Mouse (Mus musculus): ENCODE measurements around the gene Atp5s. TPM values are rescaled to one million over a fixed set of nuclear protein-coding genes. Genes with fewer than 3 reads are reported as not detected.

Gene Atp5s
- polyA plus RNA-seq, 1 experiment, result 14.2 TPM

GRCm38 (mm10) chr12:69767476-69768258 lies 42.9 kb downstream of the Atp5s start:
- DNase-seq, result no peak
- Histone ChIP-seq H3K4me3 (replicated peaks; ENCODE audit: extremely low read depth, low read depth, low read length) (no peak overlapping the region), H3K4me1 (ENCODE audit: control insufficient read depth, insufficient read depth, low read length) (no peaks in the 10 kb centered on the region)
- 66% methylated on average over 9 of the region's 9 CpGs for WGBS
- TF ChIP-seq CTCF (IDR thresholded peaks at IDR 0.05; ENCODE audit: insufficient read depth, low read length) (no peak), POLR2A (IDR thresholded peaks at IDR 0.05; ENCODE audit: borderline replicate concordance, extremely low read depth, low read depth, low read length) (no peak)

GRCm38 (mm10) chr12:69768841-69769240 lies 44.1 kb downstream of the Atp5s start:
- TF ChIP-seq POLR2A (IDR thresholded peaks at IDR 0.05; ENCODE audit: borderline replicate concordance, extremely low read depth, low read depth, low read length), result no peak
- no peak for TF ChIP-seq CTCF (IDR thresholded peaks at IDR 0.05; ENCODE audit: insufficient read depth, low read length)
- H3K4me3 ChIP-seq (replicated peaks; ENCODE audit: extremely low read depth, low read depth, low read length), result no peak overlapping the region
- H3K4me1 ChIP-seq (ENCODE audit: control insufficient read depth, insufficient read depth, low read length), result no peaks in the 10 kb centered on the region
- WGBS, result 68% methylated on average over 2 of the region's 2 CpGs
- DNase-seq, result no peak

- TF ChIP-seq POLR2A (IDR thresholded peaks at IDR 0.05; ENCODE audit: borderline replicate concordance, extremely low read depth, low read depth, low read length), result no peak
- no peak for TF ChIP-seq CTCF (IDR thresholded peaks at IDR 0.05; ENCODE audit: insufficient read depth, low read length)
- no peak for DNase-seq
- H3K4me1 ChIP-seq (ENCODE audit: control insufficient read depth, insufficient read depth, low read length), result no peaks in the 10 kb centered on the region
- no peak overlapping the region for H3K4me3 ChIP-seq (replicated peaks; ENCODE audit: extremely low read depth, low read depth, low read length)
- 52% methylated on average over 11 of the region's 11 CpGs for WGBS
Measured at GRCm38 (mm10) chr12:69776607-69777340, 52.0 kb downstream of the Atp5s start.

- no peak for DNase-seq
- 66% methylated on average over 6 of the region's 6 CpGs for WGBS
- Histone ChIP-seq H3K4me3 (replicated peaks; ENCODE audit: extremely low read depth, low read depth, low read length) (no peak overlapping the region), H3K4me1 (ENCODE audit: control insufficient read depth, insufficient read depth, low read length) (no peaks in the 10 kb centered on the region)
- no peak for TF ChIP-seq CTCF (IDR thresholded peaks at IDR 0.05; ENCODE audit: insufficient read depth, low read length)
- no peak for TF ChIP-seq POLR2A (IDR thresholded peaks at IDR 0.05; ENCODE audit: borderline replicate concordance, extremely low read depth, low read depth, low read length)
Measured at GRCm38 (mm10) chr12:69777341-69777730, 52.6 kb downstream of the Atp5s start.

- no peaks in the 10 kb centered on the region for H3K4me1 ChIP-seq (ENCODE audit: control insufficient read depth, insufficient read depth, low read length)
- no peak overlapping the region for H3K4me3 ChIP-seq (replicated peaks; ENCODE audit: extremely low read depth, low read depth, low read length)
- DNase-seq, result no peak
- no peak for TF ChIP-seq CTCF (IDR thresholded peaks at IDR 0.05; ENCODE audit: insufficient read depth, low read length)
- 60% methylated on average over 2 of the region's 2 CpGs for WGBS
Measured at GRCm38 (mm10) chr12:69777957-69778356, 53.2 kb downstream of the Atp5s start.

GRCm38 (mm10) chr12:69781480-69781879 lies 56.7 kb downstream of the Atp5s start:
- no peak overlapping the region for H3K4me3 ChIP-seq (replicated peaks; ENCODE audit: extremely low read depth, low read depth, low read length)
- TF ChIP-seq CTCF (IDR thresholded peaks at IDR 0.05; ENCODE audit: insufficient read depth, low read length) (no peak), POLR2A (IDR thresholded peaks at IDR 0.05; ENCODE audit: borderline replicate concordance, extremely low read depth, low read depth, low read length) (no peak)
- 90% methylated on average over 8 of the region's 8 CpGs for WGBS
- no peaks in the 10 kb centered on the region for H3K4me1 ChIP-seq (ENCODE audit: control insufficient read depth, insufficient read depth, low read length)
- no peak for DNase-seq

GRCm38 (mm10) chr12:69781935-69782650 lies 57.3 kb downstream of the Atp5s start:
- TF ChIP-seq POLR2A (IDR thresholded peaks at IDR 0.05; ENCODE audit: borderline replicate concordance, extremely low read depth, low read depth, low read length), result no peak
- TF ChIP-seq CTCF (IDR thresholded peaks at IDR 0.05; ENCODE audit: insufficient read depth, low read length), result no peak
- 69% methylated on average over 10 of the region's 10 CpGs for WGBS

GRCm38 (mm10) chr12:69783247-69784025 lies 58.7 kb downstream of the Atp5s start:
- 67% methylated on average over 6 of the region's 6 CpGs for WGBS
- DNase-seq, result no peak
- Histone ChIP-seq H3K4me1 (ENCODE audit: control insufficient read depth, insufficient read depth, low read length) (no peaks in the 10 kb centered on the region), H3K4me3 (replicated peaks; ENCODE audit: extremely low read depth, low read depth, low read length) (no peak overlapping the region)
- TF ChIP-seq POLR2A (IDR thresholded peaks at IDR 0.05; ENCODE audit: borderline replicate concordance, extremely low read depth, low read depth, low read length) (no peak), CTCF (IDR thresholded peaks at IDR 0.05; ENCODE audit: insufficient read depth, low read length) (no peak)

More at GRCm38 (mm10) chr12:69781935-69782650, 57.3 kb downstream of the Atp5s start:
- no peaks in the 10 kb centered on the region for H3K4me1 ChIP-seq (ENCODE audit: control insufficient read depth, insufficient read depth, low read length)
- DNase-seq, result no peak
- H3K4me3 ChIP-seq (replicated peaks; ENCODE audit: extremely low read depth, low read depth, low read length), result no peak overlapping the region

- H3K4me3 ChIP-seq (replicated peaks; ENCODE audit: extremely low read depth, low read depth, low read length), result no peak overlapping the region
- WGBS, result 85% methylated on average over 9 of the region's 9 CpGs
- no peak for DNase-seq
- TF ChIP-seq POLR2A (IDR thresholded peaks at IDR 0.05; ENCODE audit: borderline replicate concordance, extremely low read depth, low read depth, low read length), result no peak
- H3K4me1 ChIP-seq (ENCODE audit: control insufficient read depth, insufficient read depth, low read length), result no peaks in the 10 kb centered on the region
Measured at GRCm38 (mm10) chr12:69785471-69785870, 60.7 kb downstream of the Atp5s start.

All from lung, adult 2 months (tissue).